Mouse (Mus musculus) spleen, adult 2 months (tissue): Measurements from ENCODE around the gene Loxl4. TPM values are rescaled to one million over a fixed set of nuclear protein-coding genes. Genes with fewer than 3 reads are reported as not detected.

Experiments
- DNase-seq, 2 experiments: peaks; one replicate each; pipeline versions ENCODE4 v3.0.0 to v3.0.0-alpha.2; 2012 to 2021; ENCODE audit warnings: low spot score in 2 of 2, low read depth in 1 of 2
- H3K27ac ChIP-seq: fragments of 200-500 bp; 2 replicates; pipeline ENCODE4 v1.5.1; 2012; ENCODE audit warnings: low read length, inconsistent platforms; ENCODE audit not compliant: insufficient read depth
- H3K27me3 ChIP-seq: fragments of 200-500 bp; 2 replicates; pipeline ENCODE4 v1.6.1; 2012; ENCODE audit warnings: mild to moderate bottlenecking, moderate library complexity, low read length, inconsistent platforms; ENCODE audit not compliant: control insufficient read depth, insufficient read depth
- H3K36me3 ChIP-seq: fragments of 200-500 bp; 2 replicates; pipeline ENCODE4 v1.6.1; 2012; ENCODE audit warnings: mild to moderate bottlenecking, low read length, inconsistent platforms; ENCODE audit not compliant: control insufficient read depth, insufficient read depth
- H3K4me1 ChIP-seq: fragments of 200-500 bp; 2 replicates; pipeline ENCODE4 v1.6.1; 2011; ENCODE audit warnings: inconsistent platforms; ENCODE audit not compliant: control insufficient read depth, insufficient read depth, insufficient read length
- H3K4me3 ChIP-seq: fragments of 200-500 bp; 2 replicates; pipeline ENCODE4 v1.5.1; 2011; ENCODE audit warnings: mild to moderate bottlenecking, inconsistent platforms; ENCODE audit not compliant: insufficient read depth, insufficient read length; ENCODE audit errors: extremely low read depth
- CTCF ChIP-seq: fragments of 200-500 bp; IDR thresholded peaks from 2 replicates; pipeline ENCODE4 v1.5.1; 2011; ENCODE audit warnings: mild to moderate bottlenecking, inconsistent platforms; ENCODE audit not compliant: insufficient read depth, insufficient read length, insufficient replicate concordance; ENCODE audit errors: extremely low read depth
- POLR2A ChIP-seq: fragments of 200-500 bp; IDR thresholded peaks from 2 replicates; pipeline ENCODE4 v1.6.1; 2011; ENCODE audit warnings: low read depth, low read length, inconsistent platforms
- WGBS: fragments of 180-500 bp; shearing (Covaris S2); methylation state at CpG from one replicate; pipeline ENCODE4 v1.1.7; 2018; 5-methylcytosine and 5-hydroxymethylcytosine counted together
- polyA plus RNA-seq: library from polyadenylated mRNA; depleted of rRNA; stranded (reverse); fragments of >200 nt; gene quantifications from 2 replicates; pipeline ENCODE4 v1.2.3, GENCODE M21; 2012; rRNA removed

Gene Loxl4
- 0.39 and 0.61 TPM in 2 replicates for polyA plus RNA-seq

- Histone ChIP-seq H3K4me1 (peaks cover 3% of the 10 kb centered on the region; the same call in 1 of the 2 replicates), H3K4me3 (no peak within 1 kb of the TSS), H3K36me3 (no peaks in the 10 kb centered on the region), H3K27ac (no peak within 1 kb of the TSS), H3K27me3 (no peaks in the 10 kb centered on the region)
- no peak for DNase-seq
- 2% methylated on average over 36 of the region's 37 CpGs for WGBS
- no peak for TF ChIP-seq POLR2A
- TF ChIP-seq CTCF: no peak
Measured at GRCm38 (mm10) chr19:42612654-42613053, at the start of gene Loxl4. Loxl4 (minus strand) TSS chr19:42612813.

- TF ChIP-seq CTCF (no peak), POLR2A (no peak)
- 31% methylated on average over 9 of the region's 9 CpGs for WGBS
- no peak overlapping the region for H3K4me3 ChIP-seq
- no peaks in the 10 kb centered on the region for H3K27me3 ChIP-seq
- H3K36me3 ChIP-seq: no peaks in the 10 kb centered on the region
- H3K27ac ChIP-seq: no peak overlapping the region
- DNase-seq: no peak
- H3K4me1 ChIP-seq: no peaks in the 10 kb centered on the region
Measured at GRCm38 (mm10) chr19:42661430-42662164, 49.0 kb upstream of the Loxl4 start.

- H3K27ac ChIP-seq: no peak overlapping the region
- H3K4me1 ChIP-seq: no peaks in the 10 kb centered on the region
- H3K4me3 ChIP-seq: no peak overlapping the region
- TF ChIP-seq CTCF: no peak
- H3K36me3 ChIP-seq: no peaks in the 10 kb centered on the region
- no peaks in the 10 kb centered on the region for H3K27me3 ChIP-seq
- no peak for DNase-seq
- 92% methylated on average over 2 of the region's 2 CpGs for WGBS
Measured at GRCm38 (mm10) chr19:42660244-42660565, 47.6 kb upstream of the Loxl4 start.

GRCm38 (mm10) chr19:42659354-42660243 is 47.0 kb upstream of the Loxl4 start:
- Histone ChIP-seq H3K4me3 (no peak overlapping the region), H3K4me1 (no peaks in the 10 kb centered on the region), H3K36me3 (no peaks in the 10 kb centered on the region), H3K27ac (no peak overlapping the region), H3K27me3 (no peaks in the 10 kb centered on the region)
- no peak for DNase-seq
- TF ChIP-seq CTCF (no peak), POLR2A (no peak)
- WGBS: 83% methylated on average over 21 of the region's 21 CpGs

- 84% methylated on average over 6 of the region's 6 CpGs for WGBS
Measured at GRCm38 (mm10) chr19:42658435-42659135, 46.0 kb upstream of the Loxl4 start.

GRCm38 (mm10) chr19:42657769-42658168 is 45.2 kb upstream of the Loxl4 start:
- no peak for DNase-seq
- H3K27ac ChIP-seq: no peak overlapping the region
- H3K36me3 ChIP-seq: no peaks in the 10 kb centered on the region
- H3K27me3 ChIP-seq: no peaks in the 10 kb centered on the region
- H3K4me1 ChIP-seq: no peaks in the 10 kb centered on the region
- TF ChIP-seq CTCF: no peak
- no peak for TF ChIP-seq POLR2A
- 54% methylated on average over 4 of the region's 4 CpGs for WGBS
- H3K4me3 ChIP-seq: no peak overlapping the region

More at GRCm38 (mm10) chr19:42658435-42659135, 46.0 kb upstream of the Loxl4 start:
- no peak for TF ChIP-seq POLR2A
- TF ChIP-seq CTCF: no peak
- no peak for DNase-seq
- H3K27ac ChIP-seq: no peak overlapping the region
- H3K36me3 ChIP-seq: no peaks in the 10 kb centered on the region
- no peaks in the 10 kb centered on the region for H3K4me1 ChIP-seq
- no peak overlapping the region for H3K4me3 ChIP-seq
- no peaks in the 10 kb centered on the region for H3K27me3 ChIP-seq

GRCm38 (mm10) chr19:42657306-42657705 is 44.7 kb upstream of the Loxl4 start:
- no peak for TF ChIP-seq CTCF
- no peak for TF ChIP-seq POLR2A
- 92% methylated on average over 2 of the region's 2 CpGs for WGBS
- no peak for DNase-seq

More at GRCm38 (mm10) chr19:42657306-42657705, 44.7 kb upstream of the Loxl4 start:
- Histone ChIP-seq H3K4me1 (no peaks in the 10 kb centered on the region), H3K27ac (no peak overlapping the region), H3K27me3 (no peaks in the 10 kb centered on the region), H3K36me3 (no peaks in the 10 kb centered on the region), H3K4me3 (no peak overlapping the region)
